Mouse (Mus musculus) hindbrain, embryonic 13.5 days (tissue): ENCODE measurements around the gene Hnrnpll. TPM values are rescaled to one million over a fixed set of nuclear protein-coding genes. Genes with fewer than 3 reads are reported as not detected.
"Not testable (repeated sequence)": the region's sequence is repeated elsewhere in the genome, so short reads cannot be mapped to it uniquely, and the experiment has no call there.

Experiments used
- ATAC-seq: fragments of 200-750 bp; cut with Nextera tagmentation; 2 replicates; pipeline ENCODE4 v1.8.0; 2017; ENCODE audit warnings: moderate TSS enrichment; ENCODE audit not compliant: low FRiP score
- H3K27ac ChIP-seq: fragments of 300-500 bp; sonication (generic); 2 replicates; pipeline ENCODE4 v1.5.1; 2015; ENCODE audit warnings: inconsistent platforms, mild to moderate bottlenecking, moderate library complexity
- H3K27me3 ChIP-seq: fragments of 300-500 bp; sonication (generic); 2 replicates; pipeline ENCODE4 v1.6.1; 2015; ENCODE audit warnings: mild to moderate bottlenecking, inconsistent platforms
- H3K36me3 ChIP-seq: fragments of 300-500 bp; sonication (generic); 2 replicates; pipeline ENCODE4 v1.6.1; 2015; ENCODE audit warnings: mild to moderate bottlenecking, inconsistent platforms
- H3K4me1 ChIP-seq: fragments of 300-500 bp; sonication (generic); replicated peaks from 2 replicates; pipeline ENCODE4 v1.6.1; 2015; ENCODE audit warnings: inconsistent platforms
- H3K4me2 ChIP-seq: fragments of 300-500 bp; sonication (generic); 2 replicates; pipeline ENCODE4 v1.6.1; 2015; ENCODE audit warnings: inconsistent platforms, mild to moderate bottlenecking, moderate library complexity
- H3K4me3 ChIP-seq: fragments of 300-500 bp; sonication (generic); 2 replicates; pipeline ENCODE4 v1.5.1; 2015; ENCODE audit warnings: mild to moderate bottlenecking, inconsistent platforms
- H3K9ac ChIP-seq: fragments of 300-500 bp; sonication (generic); 2 replicates; pipeline ENCODE4 v1.6.1; 2015; ENCODE audit warnings: mild to moderate bottlenecking, inconsistent platforms
- H3K9me3 ChIP-seq: fragments of 300-500 bp; sonication (generic); 2 replicates; pipeline ENCODE4 v1.6.1; 2016; ENCODE audit warnings: inconsistent platforms
- WGBS: fragments of 180-500 bp; shearing (Covaris S2); methylation state at CpG from one replicate; pipeline ENCODE4 v1.1.7; 2015; 5-methylcytosine and 5-hydroxymethylcytosine counted together
- polyA plus RNA-seq: library from polyadenylated mRNA; unstranded; fragments of >200 nt; fragmentation: Nextera tagmentation; extraction: Ambion mirVana; gene quantifications from 2 replicates; pipeline ENCODE4 v1.2.1, GENCODE M21; 2015

Hnrnpll gene
- polyA plus RNA-seq, 1 experiment from 2014 or later: 64.1 TPM

GRCm38 (mm10) chr17:80051682-80052081 lies 10.5 kb downstream of the Hnrnpll start:
- no peak for ATAC-seq
- Histone ChIP-seq H3K27ac (no peak overlapping the region), H3K9me3 (no peaks in the 10 kb centered on the region), H3K27me3 (no peaks in the 10 kb centered on the region), H3K4me1 (0 out of 2 replicates have a peak, but pooled peaks cover under 1% of the 10 kb centered on the region), H3K4me2 (no peak overlapping the region), H3K4me3 (no peak overlapping the region), H3K36me3 (peaks cover 52% of the 10 kb centered on the region), H3K9ac (no peak overlapping the region)
- WGBS: 90% methylated on average over 1 of the region's 1 CpGs

- not testable (repeated sequence) for H3K9ac ChIP-seq, H3K27ac ChIP-seq, H3K4me1 ChIP-seq, H3K27me3 ChIP-seq, H3K4me3 ChIP-seq, H3K4me2 ChIP-seq, ATAC-seq, H3K9me3 ChIP-seq
- peaks cover 58% of the 10 kb centered on the region for H3K36me3 ChIP-seq
These were observed 12.8 kb downstream of the Hnrnpll start for GRCm38 (mm10) chr17:80049300-80049699.

GRCm38 (mm10) chr17:80048230-80048629 lies 13.9 kb downstream of the Hnrnpll start:
- ATAC-seq: no peak
- no peak overlapping the region for H3K4me2 ChIP-seq
- WGBS: 72% methylated on average over 7 of the region's 7 CpGs
- no peak overlapping the region for H3K27ac ChIP-seq
- no peak overlapping the region for H3K9ac ChIP-seq
- no peaks in the 10 kb centered on the region for H3K27me3 ChIP-seq
- H3K36me3 ChIP-seq: peaks cover 58% of the 10 kb centered on the region
- no peaks in the 10 kb centered on the region for H3K9me3 ChIP-seq
- H3K4me1 ChIP-seq: no peaks in the 10 kb centered on the region
- H3K4me3 ChIP-seq: no peak overlapping the region

GRCm38 (mm10) chr17:80041739-80042138 lies 20.4 kb downstream of the Hnrnpll start:
- no peaks in the 10 kb centered on the region for H3K27me3 ChIP-seq
- no peaks in the 10 kb centered on the region for H3K4me1 ChIP-seq
- peaks cover 32% of the 10 kb centered on the region for H3K36me3 ChIP-seq
- no peak overlapping the region for H3K4me2 ChIP-seq
- H3K27ac ChIP-seq: no peak overlapping the region
- H3K4me3 ChIP-seq: no peak overlapping the region
- no peaks in the 10 kb centered on the region for H3K9me3 ChIP-seq
- no peak for ATAC-seq
- 45% methylated on average over 1 of the region's 1 CpGs for WGBS
- H3K9ac ChIP-seq: no peak overlapping the region

- Histone ChIP-seq H3K27ac (no peak overlapping the region), H3K36me3 (peaks cover 44% of the 10 kb centered on the region), H3K27me3 (no peaks in the 10 kb centered on the region), H3K4me3 (no peak overlapping the region), H3K9me3 (no peaks in the 10 kb centered on the region), H3K9ac (no peak overlapping the region), H3K4me2 (no peak overlapping the region), H3K4me1 (no peaks in the 10 kb centered on the region)
- 91% methylated on average over 6 of the region's 6 CpGs for WGBS
- no peak for ATAC-seq
These were observed 33.5 kb downstream of the Hnrnpll start for GRCm38 (mm10) chr17:80028675-80029074.

- no peak overlapping the region for H3K4me3 ChIP-seq
- no peak overlapping the region for H3K4me2 ChIP-seq
- ATAC-seq: no peak
- no peaks in the 10 kb centered on the region for H3K27me3 ChIP-seq
- H3K9ac ChIP-seq: no peak overlapping the region
- H3K9me3 ChIP-seq: no peaks in the 10 kb centered on the region
- WGBS: 95% methylated on average over 5 of the region's 5 CpGs
- peaks cover 25% of the 10 kb centered on the region for H3K36me3 ChIP-seq
- no peaks in the 10 kb centered on the region for H3K4me1 ChIP-seq
- no peak overlapping the region for H3K27ac ChIP-seq
These were observed 35.8 kb downstream of the Hnrnpll start for GRCm38 (mm10) chr17:80026189-80026936.

GRCm38 (mm10) chr17:80022090-80022489 lies 40.0 kb downstream of the Hnrnpll start:
- Histone ChIP-seq H3K4me3 (no peak overlapping the region), H3K4me2 (no peak overlapping the region), H3K9me3 (no peaks in the 10 kb centered on the region), H3K4me1 (peaks cover 7% of the 10 kb centered on the region), H3K27ac (no peak overlapping the region), H3K36me3 (peaks cover under 1% of the 10 kb centered on the region; the same call in 1 of the 2 replicates), H3K9ac (no peak overlapping the region), H3K27me3 (no peaks in the 10 kb centered on the region)
- WGBS: 78% methylated on average over 5 of the region's 5 CpGs
- no peak for ATAC-seq

- Histone ChIP-seq H3K9me3 (no peaks in the 10 kb centered on the region), H3K9ac (no peak overlapping the region), H3K36me3 (no peaks in the 10 kb centered on the region), H3K27ac (no peak overlapping the region), H3K27me3 (no peaks in the 10 kb centered on the region), H3K4me2 (no peak overlapping the region), H3K4me1 (peaks cover 7% of the 10 kb centered on the region), H3K4me3 (no peak overlapping the region)
- 87% methylated on average over 2 of the region's 2 CpGs for WGBS
- ATAC-seq: no peak
These were observed 41.6 kb downstream of the Hnrnpll start for GRCm38 (mm10) chr17:80020495-80020894.

- Histone ChIP-seq H3K27ac (no peak overlapping the region), H3K4me3 (no peak overlapping the region), H3K9me3 (no peaks in the 10 kb centered on the region), H3K36me3 (no peaks in the 10 kb centered on the region), H3K4me2 (peak overlapping the region; percentile 38), H3K9ac (no peak overlapping the region), H3K27me3 (no peaks in the 10 kb centered on the region), H3K4me1 (peaks cover 7% of the 10 kb centered on the region)
- 0 out of 2 replicates have a peak, but pooled peaks have one; percentile 46 for ATAC-seq
- 11% methylated on average over 22 of the region's 22 CpGs for WGBS
These were observed 43.1 kb downstream of the Hnrnpll start for GRCm38 (mm10) chr17:80018976-80019541.

GRCm38 (mm10) chr17:80018239-80018975 lies 43.7 kb downstream of the Hnrnpll start:
- H3K9ac ChIP-seq: no peak overlapping the region
- no peaks in the 10 kb centered on the region for H3K36me3 ChIP-seq
- no peak overlapping the region for H3K4me3 ChIP-seq
- no peak overlapping the region for H3K27ac ChIP-seq
- H3K4me2 ChIP-seq: no peak overlapping the region
- peaks cover 7% of the 10 kb centered on the region for H3K4me1 ChIP-seq
- H3K9me3 ChIP-seq: no peaks in the 10 kb centered on the region
- WGBS: 70% methylated on average over 12 of the region's 12 CpGs
- H3K27me3 ChIP-seq: no peaks in the 10 kb centered on the region
- 0 out of 2 replicates have a peak, but pooled peaks have one; percentile 25 for ATAC-seq

- H3K4me3 ChIP-seq: no peak overlapping the region
- no peak overlapping the region for H3K9ac ChIP-seq
- no peaks in the 10 kb centered on the region for H3K36me3 ChIP-seq
- WGBS: 46% methylated on average over 12 of the region's 12 CpGs
- H3K27me3 ChIP-seq: no peaks in the 10 kb centered on the region
- no peaks in the 10 kb centered on the region for H3K9me3 ChIP-seq
- H3K4me2 ChIP-seq: no peak overlapping the region
- no peak for ATAC-seq
- H3K4me1 ChIP-seq: peaks cover 7% of the 10 kb centered on the region
- H3K27ac ChIP-seq: no peak overlapping the region
These were observed 44.7 kb downstream of the Hnrnpll start for GRCm38 (mm10) chr17:80017389-80017788.

- H3K4me2 ChIP-seq, H3K9me3 ChIP-seq, H3K9ac ChIP-seq, H3K27me3 ChIP-seq, ATAC-seq, H3K27ac ChIP-seq, H3K4me3 ChIP-seq, H3K4me1 ChIP-seq, H3K36me3 ChIP-seq: not testable (repeated sequence)
- WGBS: 96% methylated on average over 4 of the region's 4 CpGs
These were observed 45.7 kb downstream of the Hnrnpll start for GRCm38 (mm10) chr17:80016400-80016799.
